Mouse (Mus musculus) ES-E14 (cell line): ENCODE data around the gene Mcam.

Experiments used
- HCFC1 ChIP-seq: IDR thresholded peaks from 2 replicates; pipeline ENCODE4 v1.6.1; 2012; ENCODE audit warnings: low read length, inconsistent platforms, borderline replicate concordance; ENCODE audit not compliant: insufficient read depth
- ZC3H11A ChIP-seq: IDR thresholded peaks from 2 replicates; pipeline ENCODE4 v1.6.1; 2012; ENCODE audit warnings: low read depth, mild to moderate bottlenecking, inconsistent platforms, low read length, borderline replicate concordance
- ZNF384 ChIP-seq: IDR thresholded peaks from 2 replicates; pipeline ENCODE4 v1.6.1; 2012; ENCODE audit warnings: low read depth, low read length, inconsistent platforms

- no peak for TF ChIP-seq ZC3H11A
- TF ChIP-seq HCFC1: no peak
- TF ChIP-seq ZNF384: no peak
These were observed 822 bp downstream of the Mcam start for GRCm38 (mm10) chr9:44134851-44135730.
